Mouse (Mus musculus): Measurements from ENCODE around the gene Ccdc33.
A peak's percentile ranks its signal among the peaks of the same experiment; 100 is the strongest.

Ccdc33 gene

DNA sequence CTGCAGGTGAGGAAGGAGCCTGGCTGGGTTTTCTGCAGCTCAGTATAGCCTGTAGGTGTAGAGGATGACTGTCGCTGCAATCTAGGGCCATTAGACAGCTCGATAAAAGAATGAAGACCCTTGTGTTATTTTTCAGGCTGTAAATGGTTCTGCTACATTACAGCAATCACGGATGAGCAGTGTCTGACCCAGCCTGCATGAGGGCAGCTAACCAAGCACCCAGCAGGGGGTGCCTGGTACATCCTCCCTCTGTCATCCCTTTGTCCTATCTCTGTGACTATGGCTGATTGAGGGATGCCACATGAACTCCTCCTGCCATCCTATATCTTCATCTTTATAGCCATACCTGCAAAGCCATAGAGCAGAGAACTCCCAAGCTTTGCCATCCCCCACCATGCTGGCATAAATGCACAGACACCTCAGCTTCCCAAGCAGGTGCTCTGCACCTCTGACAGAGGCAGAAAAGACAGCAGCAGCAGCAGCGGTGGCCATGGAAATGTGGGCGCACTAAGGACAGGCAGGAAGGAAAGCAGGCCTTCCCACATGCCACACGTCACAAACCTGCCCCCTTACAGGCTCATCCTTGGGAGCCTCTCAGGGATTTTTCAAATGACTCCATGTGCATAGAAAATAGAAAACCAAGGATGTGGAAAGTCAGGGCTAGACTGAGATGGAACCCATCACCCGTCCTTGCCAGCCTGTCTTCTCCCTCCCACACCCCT lies 31.2 kb downstream of the Ccdc33 start:
- DNase-seq, result no peak

DNA sequence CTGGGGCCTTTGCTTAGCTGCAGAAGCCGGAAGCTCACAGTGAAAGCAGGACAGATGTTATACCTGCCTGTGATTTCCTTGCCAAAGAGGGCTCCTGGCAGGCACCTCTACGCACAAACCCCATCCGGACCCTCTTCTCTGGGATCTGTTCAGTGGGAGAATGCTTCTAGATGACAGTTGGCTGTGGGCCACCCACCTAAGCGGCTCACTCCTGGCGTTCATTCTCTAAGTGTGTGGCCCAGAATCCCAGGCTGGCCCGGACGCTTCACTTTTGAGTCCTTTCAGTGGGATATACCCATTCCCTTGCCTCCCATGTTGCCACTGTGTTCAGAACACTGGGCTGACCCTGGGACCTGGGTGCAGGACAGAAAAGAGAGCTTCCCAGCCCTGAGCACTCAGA lies 31.8 kb downstream of the Ccdc33 start:
- DNase-seq, result no peak

DNA sequence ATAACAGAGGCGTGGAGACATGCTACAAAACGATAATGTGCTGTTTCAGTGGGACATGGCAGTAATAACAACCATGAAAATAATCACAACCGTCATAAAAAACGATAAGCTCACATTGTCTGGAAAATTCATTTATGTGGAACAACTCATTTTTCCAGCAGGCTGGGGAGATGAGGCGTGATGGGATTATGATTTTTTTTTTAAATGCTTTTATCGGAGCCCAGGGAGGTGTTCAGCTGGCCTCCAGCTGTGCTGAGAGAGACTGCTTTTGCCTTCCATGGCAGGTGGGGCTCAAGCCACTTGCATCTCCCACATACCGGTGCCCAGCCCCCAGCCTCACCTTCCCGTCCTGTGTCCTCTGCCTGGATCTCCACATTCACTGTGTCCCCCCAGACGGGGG lies 32.4 kb downstream of the Ccdc33 start:
- no peak for DNase-seq

DNA sequence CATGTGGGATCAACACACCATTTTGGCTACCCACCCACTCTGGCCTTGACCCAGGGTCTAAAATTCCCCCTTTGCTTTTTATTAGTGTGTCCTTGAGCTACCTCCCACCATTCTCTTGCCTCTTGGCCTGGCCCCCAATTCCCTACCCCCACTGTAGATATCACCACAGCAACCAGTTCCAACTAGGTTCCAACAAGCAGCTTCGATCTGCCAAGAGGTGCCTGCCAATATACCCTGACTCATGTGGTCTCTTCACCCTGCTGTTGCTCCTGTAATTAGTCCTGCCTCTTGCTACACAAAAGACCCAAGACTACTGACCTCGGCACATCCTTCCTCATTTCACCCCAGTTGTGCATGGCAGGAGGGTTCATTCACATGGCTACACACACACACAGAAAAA lies 33.5 kb downstream of the Ccdc33 start:
- DNase-seq, result no peak

GRCm38 (mm10) chr9:58084586-58084985 lies 34.0 kb downstream of the Ccdc33 start:
- no peak for DNase-seq

DNA sequence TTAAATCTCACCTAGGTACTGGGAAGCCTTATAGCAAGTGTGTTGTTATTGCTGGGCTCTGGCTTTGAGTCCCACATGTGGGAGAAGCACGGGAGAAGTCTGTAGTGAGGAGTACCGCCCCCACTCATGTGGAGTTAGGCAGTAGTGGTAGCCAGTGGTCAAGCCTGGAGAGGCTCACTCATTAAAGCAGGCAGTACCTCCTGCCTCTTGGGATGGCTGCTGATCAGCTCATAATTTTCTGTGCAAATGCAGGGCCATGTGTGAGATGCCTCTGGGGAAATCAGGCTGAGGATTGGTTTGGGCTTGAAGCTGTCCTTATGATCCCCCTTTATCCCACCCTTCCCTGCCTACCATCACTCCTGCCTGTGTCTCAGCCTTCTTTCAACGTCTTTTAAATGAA lies 44.1 kb downstream of the Ccdc33 start:
- DNase-seq, result no peak

DNA sequence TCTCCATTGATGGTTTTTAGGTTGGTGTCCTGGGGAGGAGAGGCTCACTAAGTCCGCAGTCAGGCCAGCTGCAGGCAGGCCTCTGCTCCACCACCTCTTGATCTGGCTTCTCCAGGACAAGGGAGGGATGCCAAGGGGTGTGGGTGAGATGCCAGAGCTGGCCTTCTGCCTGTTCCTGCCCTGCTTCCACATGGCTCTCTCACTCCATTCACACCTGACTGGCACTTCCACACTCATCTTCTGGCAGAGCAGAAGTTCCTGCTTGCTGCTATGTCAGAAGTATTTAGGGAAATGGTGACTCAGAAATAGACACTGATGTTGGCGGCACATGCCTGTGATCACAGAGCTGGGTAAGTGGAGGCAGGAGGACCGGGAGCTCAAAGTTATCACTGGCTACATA lies 51.1 kb downstream of the Ccdc33 start:
- DNase-seq, result no peak

GRCm38 (mm10) chr9:58066731-58067095 lies 51.9 kb downstream of the Ccdc33 start:
- no peak for DNase-seq

DNA sequence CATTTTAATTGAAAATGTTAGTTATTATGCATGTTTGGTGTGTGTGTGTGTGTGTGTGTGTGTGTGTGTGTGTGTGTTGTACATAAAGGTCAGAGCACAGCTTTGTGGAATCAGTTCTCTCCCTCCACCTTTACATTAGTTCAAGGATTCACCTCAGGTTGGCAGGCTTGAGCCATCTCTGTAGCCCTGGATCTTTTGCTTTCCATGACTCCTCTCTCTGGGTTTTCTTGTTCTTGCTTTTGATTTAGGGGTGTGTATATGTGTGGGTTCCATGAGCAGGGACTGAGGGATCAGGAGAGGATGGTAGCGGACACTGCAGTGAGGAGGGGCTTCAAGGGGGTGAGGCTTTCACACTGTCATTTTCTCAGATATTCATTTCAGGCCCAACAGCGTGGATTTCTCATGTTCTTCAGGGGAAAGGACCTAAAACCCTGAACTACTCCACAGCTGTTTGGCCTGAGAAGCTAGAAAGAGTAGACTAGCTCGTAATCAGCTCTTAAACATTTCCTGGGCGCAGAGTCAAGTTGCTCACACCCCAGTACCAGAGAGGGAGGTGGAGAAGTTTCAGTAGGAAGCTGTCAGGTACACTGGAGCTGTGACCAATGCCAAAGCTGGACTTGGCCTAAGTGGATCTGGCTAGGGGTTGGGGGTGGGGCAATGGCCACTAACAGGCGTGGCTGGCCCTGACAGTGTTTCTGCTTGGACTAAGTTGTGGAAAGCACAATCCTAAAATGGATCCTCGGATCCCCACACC lies 52.5 kb downstream of the Ccdc33 start:
- DNase-seq, result no peak

- DNase-seq, result no peak
Measured at GRCm38 (mm10) chr9:58065532-58065931, 53.1 kb downstream of the Ccdc33 start.

- DNase-seq, result no peak
Measured at GRCm38 (mm10) chr9:58063531-58063930, 55.1 kb downstream of the Ccdc33 start, which contains the start of gene Stra6. TSS of gene Stra6 (plus strand) at chr9:58063788.

GRCm38 (mm10) chr9:58060677-58061667 lies 57.7 kb downstream of the Ccdc33 start:
- DNase-seq, result peak; percentile 86

DNA sequence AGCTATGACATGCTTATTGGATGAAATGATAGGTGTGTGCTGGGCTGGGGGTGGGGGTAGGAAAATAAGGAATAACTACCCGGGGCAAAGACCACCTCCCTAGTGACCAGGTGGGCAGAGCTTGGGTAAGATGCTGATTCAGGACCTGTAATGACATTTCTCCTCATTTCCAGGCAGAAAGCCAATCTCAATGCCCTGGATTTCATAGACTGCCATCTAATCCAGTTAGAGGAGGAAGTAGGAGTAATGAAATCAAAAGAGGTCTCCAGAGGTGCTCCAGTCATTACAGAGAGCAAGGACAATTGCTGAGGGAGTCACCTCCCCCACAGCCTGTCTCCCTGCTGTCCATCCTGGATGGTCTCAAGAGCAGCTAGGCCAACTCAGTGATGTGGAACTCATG lies 58.7 kb downstream of the Ccdc33 start:
- no peak for DNase-seq

DNA sequence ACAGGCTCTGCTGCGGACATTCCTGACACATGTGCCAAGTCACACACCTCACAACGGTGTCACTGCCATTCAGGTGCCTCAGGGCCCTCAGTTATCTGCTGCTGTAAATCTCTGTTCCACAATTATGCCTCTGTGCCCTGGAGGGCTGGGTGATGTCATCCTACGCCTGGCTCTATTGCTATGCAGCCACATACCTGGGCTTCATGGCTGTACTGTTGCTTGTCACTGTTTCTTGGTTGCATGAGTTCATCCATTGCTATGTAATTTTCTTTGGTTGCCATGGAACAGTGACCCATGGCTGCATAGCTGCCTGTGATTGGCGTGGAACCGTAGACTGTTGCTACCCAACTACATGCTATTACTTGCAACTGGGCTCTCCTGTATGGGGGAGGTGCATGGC lies 63.0 kb downstream of the Ccdc33 start:
- no peak for DNase-seq

DNA sequence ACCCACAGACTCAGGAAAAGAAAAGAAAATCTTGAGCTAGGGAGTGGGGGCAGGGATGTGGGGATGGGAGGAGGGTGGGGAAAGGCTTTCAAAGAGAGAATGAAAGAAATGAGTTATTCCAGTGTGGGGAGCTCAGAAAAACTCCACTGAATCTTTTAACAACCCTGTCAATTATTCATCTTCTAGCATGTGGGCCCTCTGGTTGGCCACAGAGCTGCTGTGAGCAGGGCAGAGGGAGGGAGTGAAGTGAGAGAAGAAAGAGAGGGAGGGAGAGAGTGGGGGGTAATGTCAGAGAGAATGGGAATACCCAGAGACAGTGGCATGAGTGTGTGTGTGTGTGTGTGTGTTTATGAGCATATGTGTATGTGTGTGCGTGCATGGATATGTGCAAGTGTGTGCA lies 64.6 kb downstream of the Ccdc33 start:
- no peak for DNase-seq

DNA sequence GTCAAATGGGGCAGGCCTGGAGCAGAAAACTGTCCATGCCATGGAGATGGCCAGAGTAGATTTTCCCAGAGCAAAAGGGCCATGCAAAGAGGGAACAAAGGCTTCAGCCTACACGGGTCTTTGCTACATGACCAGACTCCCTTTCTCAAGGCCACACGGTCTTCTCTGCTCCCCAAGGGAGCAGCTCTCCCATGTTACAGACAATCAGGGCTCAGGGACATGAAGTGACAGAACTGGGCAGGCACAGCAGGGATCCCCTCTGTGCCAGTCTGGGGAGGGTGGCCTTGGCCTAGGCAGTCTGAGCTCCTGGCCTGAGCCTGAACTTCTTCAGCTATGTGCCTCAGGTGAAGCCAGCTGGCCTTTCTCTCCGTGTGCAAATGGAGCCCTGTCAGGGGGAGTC lies 65.1 kb downstream of the Ccdc33 start:
- no peak for DNase-seq

DNA sequence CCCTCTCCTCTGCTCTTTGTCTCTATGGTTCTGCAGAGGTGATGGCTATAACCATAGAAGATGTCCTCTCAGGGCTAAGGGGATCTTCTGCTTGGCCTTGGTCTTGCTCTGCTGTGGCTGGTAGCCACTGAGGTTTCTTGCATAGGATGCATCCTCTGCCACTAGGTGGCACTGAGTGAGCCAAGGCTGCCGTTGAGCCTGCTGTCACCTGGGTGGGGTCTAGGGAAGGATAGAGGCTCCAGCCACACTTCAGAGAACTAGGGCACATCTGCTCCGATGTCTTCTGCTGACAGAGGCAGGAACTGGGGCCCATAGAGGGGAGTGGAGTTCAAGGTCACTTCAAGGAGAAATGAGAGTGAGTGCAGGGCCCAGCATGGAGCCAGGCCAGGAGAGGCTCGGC lies 65.5 kb downstream of the Ccdc33 start:
- DNase-seq, result peak; percentile 87

- peak; percentile 46 for DNase-seq
Measured at GRCm38 (mm10) chr9:58051937-58052336, 66.7 kb downstream of the Ccdc33 start.

DNA sequence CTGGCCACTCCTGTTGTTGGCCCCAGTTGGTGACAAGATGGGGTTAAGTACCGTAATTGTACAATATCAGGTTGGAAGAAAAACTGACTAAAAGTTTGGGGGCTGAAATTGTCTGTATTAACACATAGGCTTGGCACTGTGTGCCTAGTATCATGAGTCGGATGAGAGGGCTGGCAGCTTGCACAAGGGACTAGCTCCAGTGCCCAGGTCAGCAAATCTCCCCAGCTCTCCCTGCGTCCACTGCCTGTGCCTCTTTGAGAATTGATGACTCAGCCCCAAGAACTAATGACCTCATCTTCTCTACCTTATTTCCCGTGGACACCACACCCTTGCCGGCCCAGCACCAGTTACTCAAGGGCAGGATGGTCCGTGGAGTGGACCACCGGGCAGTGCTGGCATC lies 68.8 kb downstream of the Ccdc33 start:
- no peak for DNase-seq

- DNase-seq, result no peak
Measured at GRCm38 (mm10) chr9:58049186-58049585, 69.4 kb downstream of the Ccdc33 start.

DNA sequence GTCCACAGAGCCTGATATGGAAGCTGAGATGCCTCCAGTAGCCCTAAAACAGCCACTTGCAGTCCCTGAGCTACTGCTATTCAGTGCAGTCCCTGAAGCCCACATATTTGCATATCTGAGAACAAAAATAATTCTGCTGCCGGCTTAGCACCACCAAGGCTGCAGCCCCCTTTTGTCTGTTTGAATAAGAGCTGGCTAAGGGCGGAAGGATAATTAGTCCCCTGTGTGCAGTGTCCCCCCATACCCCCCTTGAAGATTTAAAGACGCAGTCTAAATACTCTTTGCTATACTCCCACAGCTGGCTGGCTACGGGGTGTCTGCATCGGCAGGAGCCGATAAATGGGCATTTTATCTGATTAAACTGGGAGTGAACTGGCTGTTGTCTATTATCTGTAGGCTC lies 70.0 kb downstream of the Ccdc33 start:
- peak; percentile 56 for DNase-seq

DNA sequence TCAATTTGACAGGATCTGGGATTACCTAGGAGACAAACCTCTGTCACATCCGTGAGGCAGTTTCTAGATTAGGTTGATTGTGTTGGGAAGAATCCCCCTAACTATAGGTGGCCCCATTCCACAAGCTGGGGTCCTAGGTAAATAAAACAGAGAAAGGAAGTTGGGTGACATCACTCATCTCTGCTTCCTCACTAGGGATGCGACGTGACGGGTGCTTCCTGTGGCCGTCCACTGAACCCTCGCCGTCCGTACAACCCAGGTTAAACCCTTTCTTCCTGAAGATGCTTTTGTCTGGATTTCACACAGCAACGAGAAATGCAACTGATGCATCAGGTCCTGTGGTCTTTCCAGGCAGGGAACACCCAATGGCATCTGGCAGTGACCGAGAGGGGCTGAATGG lies 71.6 kb downstream of the Ccdc33 start:
- DNase-seq, result no peak

DNA sequence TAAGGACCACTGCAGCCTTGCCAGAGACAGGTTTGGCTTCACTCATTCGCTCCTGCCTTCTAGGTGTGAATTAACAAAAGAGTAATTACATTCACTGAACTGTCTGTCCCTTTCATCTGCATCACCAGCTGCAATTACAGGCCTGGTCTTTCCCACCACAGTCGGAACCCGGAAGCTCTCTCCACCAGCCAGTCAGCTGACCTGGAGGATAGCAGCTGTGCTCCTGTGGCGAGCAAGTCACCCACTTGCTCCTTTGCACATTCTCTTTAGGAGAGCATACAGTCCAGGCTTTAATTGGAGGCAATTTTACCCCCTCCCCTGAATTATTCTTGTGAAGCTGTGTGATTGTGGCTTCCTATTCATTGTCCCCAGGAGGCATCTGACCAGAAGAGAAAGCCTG lies 73.0 kb downstream of the Ccdc33 start:
- DNase-seq, result peak; percentile 44

Data from embryo, embryonic 11 days (tissue).